Mouse (Mus musculus): ENCODE measurements around the gene Btbd6.

Gene Btbd6

GRCm38 (mm10) chr12:113012443-113012842, 36.2 kb downstream of the Btbd6 start:
- no peak for DNase-seq

- no peak for DNase-seq
These were observed 36.8 kb downstream of the Btbd6 start for GRCm38 (mm10) chr12:113013021-113013491.

DNA sequence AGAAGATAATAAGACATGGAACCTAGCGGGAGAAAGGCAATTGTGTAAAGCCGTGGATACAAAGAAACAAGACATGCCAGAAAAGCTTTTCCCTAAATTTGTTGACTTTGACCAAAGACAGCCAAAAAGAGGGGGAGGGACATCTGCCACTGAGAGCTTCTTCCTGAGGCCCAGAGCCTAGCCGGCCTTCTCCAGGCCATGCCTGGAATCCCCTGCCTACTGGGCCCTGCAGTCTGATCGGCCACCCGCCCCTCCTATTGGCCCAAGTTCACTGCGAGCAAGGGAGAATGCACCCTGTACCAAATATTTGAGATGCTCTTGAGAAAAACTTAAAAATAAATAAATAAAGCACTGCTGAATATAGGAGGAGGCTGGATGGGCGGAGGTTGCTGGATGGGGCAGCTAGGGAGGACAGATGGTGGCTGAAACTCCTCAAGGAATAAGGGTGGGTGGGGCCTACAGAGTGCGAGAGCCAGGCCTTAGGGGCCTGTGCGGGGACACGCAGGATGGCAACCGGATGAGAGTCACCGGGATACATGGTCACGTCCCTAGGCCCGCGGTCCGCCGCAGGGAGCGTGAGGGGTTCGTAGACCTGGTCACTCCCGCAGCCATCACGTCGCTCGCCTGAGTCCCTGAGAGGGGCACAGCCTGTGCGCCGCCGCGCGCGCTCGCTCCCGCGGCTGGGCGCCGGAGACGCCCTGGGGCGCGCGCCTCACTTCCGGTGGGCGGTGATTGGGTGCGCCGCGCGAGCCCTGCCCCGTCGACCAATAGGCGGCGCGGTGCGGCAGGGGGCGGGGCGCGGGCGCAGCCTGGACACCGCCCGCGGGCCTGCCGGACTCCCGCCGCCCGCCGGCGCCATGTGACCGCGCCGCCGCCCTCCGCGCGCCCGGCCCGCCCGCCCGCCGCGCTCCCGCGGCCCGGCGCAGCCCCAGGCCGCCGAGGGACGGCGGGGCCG, 37.6 kb downstream of the Btbd6 start, which contains the start of gene Pacs2:
Gene Pacs2, plus strand, starts transcription at position 905 of the 955 bp plus-strand sequence.
- peak; percentile 94 for DNase-seq

GRCm38 (mm10) chr12:113014561-113015556, 38.6 kb downstream of the Btbd6 start:
- peak; percentile 46 for DNase-seq

DNA sequence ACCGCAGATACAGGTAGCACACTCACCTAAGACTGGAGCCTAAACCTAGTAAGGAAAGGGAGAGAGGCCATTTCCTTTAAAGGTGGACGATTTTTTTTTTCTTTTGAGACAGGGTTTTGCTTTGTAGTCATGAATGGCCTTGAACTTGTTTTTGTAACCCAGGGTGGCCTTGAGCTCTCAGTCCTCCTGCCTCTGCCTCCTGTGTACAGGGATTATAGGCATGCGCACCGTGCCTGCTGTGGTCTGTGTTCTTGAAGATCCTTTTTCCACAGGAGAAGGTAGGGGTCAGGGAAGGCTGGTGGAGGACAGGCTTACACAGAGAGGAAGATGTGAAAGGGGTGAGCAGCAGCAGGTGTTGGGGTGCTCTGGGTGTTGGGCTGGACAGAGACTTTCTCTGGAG, 39.7 kb downstream of the Btbd6 start:
- no peak for DNase-seq

GRCm38 (mm10) chr12:113016976-113017375, 40.7 kb downstream of the Btbd6 start:
- no peak for DNase-seq

DNA sequence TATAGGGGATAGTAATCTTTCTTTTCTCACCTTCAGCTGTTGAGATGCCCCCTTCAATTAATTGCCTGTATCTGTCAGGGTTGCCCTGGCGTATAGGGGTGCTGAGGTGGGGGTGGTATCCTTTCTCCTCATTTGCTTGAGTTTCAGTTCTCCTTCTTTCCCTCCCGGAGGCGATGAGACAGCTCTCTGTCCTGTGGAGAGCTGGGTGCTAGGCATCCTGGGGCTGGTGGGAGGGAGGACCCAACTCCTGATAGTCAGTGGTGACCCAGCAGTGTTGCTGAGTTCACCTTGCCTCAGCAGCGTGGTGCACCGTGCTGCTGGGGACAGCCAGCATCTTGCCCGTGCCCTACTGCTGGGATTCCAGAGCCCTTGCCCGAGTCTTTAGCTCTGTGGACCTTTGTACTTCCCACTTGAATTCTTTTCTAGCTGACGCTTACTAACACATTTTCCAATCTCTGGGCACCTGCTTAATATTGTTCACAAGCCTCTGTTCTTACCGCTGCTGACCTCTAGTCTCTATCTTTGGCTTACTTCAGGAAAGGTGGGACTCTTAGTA, 41.2 kb downstream of the Btbd6 start:
- DNase-seq, result no peak

DNA sequence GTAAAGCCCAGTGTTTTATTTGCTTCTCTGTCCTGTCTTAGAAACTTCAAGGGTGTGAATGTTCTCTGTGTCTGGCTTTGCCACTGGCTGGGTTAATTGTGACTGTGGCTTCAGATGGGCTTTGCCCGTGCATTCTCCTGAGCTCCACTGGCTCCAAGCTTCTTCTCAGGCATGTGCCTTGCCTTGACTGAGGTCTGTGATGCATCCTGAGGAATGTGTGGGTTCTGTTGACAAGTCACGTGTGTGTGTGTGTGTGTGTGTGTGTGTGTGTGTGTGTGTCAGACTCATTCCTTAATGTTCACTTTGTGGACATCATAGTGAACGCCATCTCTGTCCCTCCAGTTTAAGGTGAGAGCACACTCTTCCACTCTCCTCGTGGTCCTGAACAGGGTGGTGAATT, 42.5 kb downstream of the Btbd6 start:
- no peak for DNase-seq

GRCm38 (mm10) chr12:113021488-113021887, 45.2 kb downstream of the Btbd6 start:
- no peak for DNase-seq

GRCm38 (mm10) chr12:113023082-113023481, 46.8 kb downstream of the Btbd6 start:
- DNase-seq, result no peak

DNA sequence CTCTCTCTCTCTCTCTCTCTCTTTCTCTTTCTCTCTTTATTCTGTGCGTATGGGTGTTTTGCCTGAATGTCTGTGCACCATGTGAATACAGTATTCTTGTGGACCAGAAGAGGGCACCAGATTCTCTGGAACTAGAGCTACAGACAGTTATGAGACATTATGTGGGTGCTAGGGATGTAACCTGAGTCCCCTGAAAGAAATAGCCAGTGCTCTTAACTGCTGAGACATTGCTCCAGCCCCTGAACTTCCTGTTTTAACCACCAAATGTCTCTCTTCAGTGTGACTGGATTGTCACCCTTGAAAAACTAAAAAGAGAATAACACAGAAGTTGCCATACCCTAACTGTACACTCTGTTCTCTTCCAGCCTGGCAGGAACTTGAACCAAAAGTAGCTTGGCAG, 50.3 kb downstream of the Btbd6 start:
- no peak for DNase-seq

DNA sequence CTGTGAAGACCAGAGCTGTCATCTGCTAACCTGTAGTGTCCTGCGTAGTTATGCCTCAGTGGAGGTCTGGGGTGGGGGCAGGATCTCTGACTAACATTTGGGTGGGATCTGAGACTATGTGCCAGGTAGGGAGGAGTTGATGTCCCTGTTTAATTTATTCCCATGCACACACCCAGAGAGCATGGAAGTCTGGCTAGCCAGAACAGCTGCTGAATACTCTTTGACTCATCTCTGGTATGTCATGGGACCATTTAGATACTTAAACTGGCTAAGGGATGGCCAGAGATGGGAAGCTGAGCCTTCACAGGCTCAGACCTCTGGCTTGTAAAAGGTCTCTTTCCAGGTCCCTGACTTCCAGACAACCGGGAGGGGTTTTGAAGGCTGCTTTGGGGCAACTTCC, 51.2 kb downstream of the Btbd6 start:
- no peak for DNase-seq

DNA sequence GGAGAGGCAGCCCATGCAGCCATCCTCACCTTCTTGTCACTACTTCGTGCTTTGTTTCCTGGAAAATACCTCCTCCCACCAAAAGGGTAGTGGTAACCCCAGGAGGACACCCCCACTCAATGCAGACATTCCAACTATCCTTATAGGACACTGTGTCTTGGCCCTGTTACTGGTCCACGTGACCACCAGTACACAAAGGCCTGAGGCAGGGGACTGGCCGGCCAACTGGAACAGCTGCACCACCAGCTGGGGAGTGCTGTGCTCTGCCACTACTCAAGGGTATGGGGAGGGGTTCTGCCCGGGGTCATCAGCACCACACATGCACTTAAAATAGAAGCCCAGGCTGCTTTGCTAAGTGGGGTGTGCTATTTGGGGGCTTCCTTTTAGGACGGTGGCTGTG, 51.8 kb downstream of the Btbd6 start:
- no peak for DNase-seq

Data from thymus, postnatal 25 days (tissue).